Mouse (Mus musculus): ENCODE measurements around the gene Zc3h13.

- TF ChIP-seq CTCF (IDR thresholded peaks at IDR 0.05; ENCODE audit: low read depth) (no peak), EP300 (IDR thresholded peaks at IDR 0.05; ENCODE audit: low read depth) (no peak)
Measured at GRCm38 (mm10) chr14:75337884-75338283, 53.7 kb downstream of the Zc3h13 start.

Measured in heart, postnatal 0 days (tissue).